Mouse (Mus musculus) T-helper 17 cell (primary cell): ENCODE data around the gene 4930550C14Rik.

Experiments used
- in situ Hi-C, 2 experiments: fragments of 300-600 bp; cut with MboI, MseI; formaldehyde crosslinking; loops; 1 replicate in 1 of 2; 2 replicates in 1 of 2; pipeline ENCODE4 v1.15.1; 2025; ENCODE audit warnings: high pct_unique_total_duplicates in 2 of 2

Gene 4930550C14Rik

DNA sequence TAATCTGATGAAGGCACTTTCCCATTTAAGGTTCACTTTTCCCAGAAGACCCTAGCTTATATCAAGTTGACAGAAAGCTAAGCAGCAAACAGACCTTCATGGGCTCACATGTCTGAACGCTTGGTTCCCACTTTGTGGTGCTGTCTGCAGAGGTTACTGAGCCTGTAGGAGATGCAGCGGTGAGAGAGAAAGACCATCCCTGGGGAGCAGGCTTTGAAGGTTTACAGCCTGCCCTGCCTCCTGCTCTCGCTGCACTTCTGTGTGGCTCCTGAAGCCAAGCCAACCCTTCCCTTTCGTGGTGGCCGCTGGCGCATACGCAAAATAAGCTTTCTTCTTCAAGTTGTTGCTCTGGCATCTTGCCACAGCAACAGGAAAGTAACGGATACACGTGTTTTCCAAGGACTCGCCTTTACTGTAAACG, at the start of gene 4930550C14Rik:
4930550C14Rik (plus strand) TSS at position 35 of the 421 bp plus-strand sequence.
- in situ Hi-C loops = no loop called here

GRCm38 (mm10) chr9:53353161-53353560, 49.0 kb upstream of the 4930550C14Rik start:
- in situ Hi-C loops = loop anchor here in 1 of 2 experiments (10.0 kb wide), 1 partner anchor 1942 kb away; no protein-coding TSS in a partner anchor

- in situ Hi-C loops = loop anchor here in 1 of 2 experiments (10.0 kb wide), 1 partner anchor 1938 kb away; no protein-coding TSS in a partner anchor
Measured at GRCm38 (mm10) chr9:53356219-53357155, 45.6 kb upstream of the 4930550C14Rik start.

- in situ Hi-C loops = no loop called here
Measured at GRCm38 (mm10) chr9:53371339-53371738, 30.8 kb upstream of the 4930550C14Rik start.

- in situ Hi-C loops = no loop called here
Measured at GRCm38 (mm10) chr9:53375907-53376306, 26.2 kb upstream of the 4930550C14Rik start.

DNA sequence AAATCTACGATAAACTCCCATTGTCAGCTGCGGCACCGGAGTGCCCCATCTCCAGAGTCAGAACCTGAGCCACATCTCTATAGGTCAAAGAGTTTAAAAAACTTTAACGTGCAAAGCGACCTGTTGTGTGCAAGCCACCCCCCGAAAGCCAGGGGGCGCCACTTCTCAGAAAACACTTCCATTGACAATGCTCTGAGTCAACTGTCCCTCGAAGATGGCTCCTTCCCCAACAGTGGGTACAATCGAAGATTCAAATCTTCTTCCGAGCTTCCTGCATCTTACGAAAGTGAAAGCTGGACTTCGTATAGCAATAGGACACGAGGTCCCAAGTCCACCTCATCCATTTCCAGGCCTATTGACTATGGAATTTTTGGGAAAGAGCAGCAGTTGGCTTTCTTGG, 25.3 kb upstream of the 4930550C14Rik start:
- in situ Hi-C loops = no loop called here

- in situ Hi-C loops = no loop called here
Measured at GRCm38 (mm10) chr9:53377597-53377996, 24.5 kb upstream of the 4930550C14Rik start.

GRCm38 (mm10) chr9:53378171-53378570, 24.0 kb upstream of the 4930550C14Rik start:
- in situ Hi-C loops = no loop called here

GRCm38 (mm10) chr9:53380595-53380994, 21.5 kb upstream of the 4930550C14Rik start:
- in situ Hi-C loops = no loop called here

DNA sequence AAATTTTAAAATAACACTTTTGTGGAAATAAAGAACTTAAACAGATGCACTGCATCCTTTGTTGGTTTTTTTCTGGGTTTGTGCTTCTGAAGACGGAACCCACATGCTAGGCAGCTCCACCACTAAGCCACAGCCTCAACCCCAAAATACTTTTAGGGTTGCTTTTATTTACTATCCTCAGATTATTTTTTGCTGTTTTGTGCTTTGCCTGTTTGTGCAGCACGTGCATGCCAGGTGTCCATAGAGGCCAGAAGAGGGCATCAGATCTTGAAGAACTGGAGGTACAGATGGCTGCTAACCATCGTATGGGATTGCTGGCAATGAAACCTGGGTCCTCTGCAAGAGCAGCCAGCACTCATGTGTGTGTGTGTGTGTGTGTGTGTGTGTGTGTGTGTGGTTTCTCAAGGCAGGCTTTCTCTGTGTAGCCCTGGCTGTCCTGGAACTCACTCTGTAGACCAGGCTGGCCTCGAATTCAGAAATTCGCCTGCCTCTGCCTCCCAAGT, 21.0 kb upstream of the 4930550C14Rik start:
- in situ Hi-C loops = no loop called here

- in situ Hi-C loops = no loop called here
Measured at GRCm38 (mm10) chr9:53383951-53384866, 17.9 kb upstream of the 4930550C14Rik start, which contains the start of gene Kdelc2. Gene Kdelc2, plus strand, starts transcription at chr9:53384025.

DNA sequence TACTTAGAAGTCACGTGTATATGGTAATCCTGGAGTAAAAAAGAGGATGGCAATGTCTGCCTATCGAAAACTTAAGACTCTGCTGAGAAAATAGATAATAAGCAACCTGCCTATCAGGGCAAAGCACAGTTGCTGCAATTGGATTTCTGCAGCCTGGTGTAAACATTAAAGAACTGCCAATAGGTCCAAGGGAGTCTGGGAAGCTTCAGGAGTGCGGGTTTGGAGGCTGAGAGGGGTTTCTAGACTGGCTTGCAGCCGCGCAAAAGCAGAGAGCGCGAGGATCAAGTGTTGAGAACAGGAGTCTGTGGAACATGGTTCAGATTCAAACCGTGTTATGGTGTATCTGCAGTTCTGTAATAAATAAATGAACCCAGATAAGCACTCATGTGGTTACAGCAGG, 17.3 kb upstream of the 4930550C14Rik start:
- in situ Hi-C loops = no loop called here

DNA sequence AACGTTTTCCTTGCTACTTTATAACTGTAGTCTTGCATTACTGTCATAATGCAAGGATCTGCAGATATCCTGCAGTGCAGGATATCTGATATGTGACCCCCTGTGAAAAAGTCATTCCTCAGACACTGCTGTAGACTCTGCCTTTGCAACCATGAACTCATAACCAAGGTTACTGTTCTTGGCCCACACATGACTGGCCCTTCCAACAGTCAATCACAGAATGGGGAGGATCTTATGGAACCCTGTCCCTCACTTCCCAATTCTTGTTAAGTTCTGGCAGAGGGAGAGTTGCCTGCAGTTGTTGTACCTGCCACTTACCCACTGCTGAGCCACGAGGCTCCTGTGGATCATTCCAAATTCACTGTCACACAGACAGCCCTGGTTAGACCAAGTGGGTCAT, 14.7 kb upstream of the 4930550C14Rik start:
- in situ Hi-C loops = no loop called here

DNA sequence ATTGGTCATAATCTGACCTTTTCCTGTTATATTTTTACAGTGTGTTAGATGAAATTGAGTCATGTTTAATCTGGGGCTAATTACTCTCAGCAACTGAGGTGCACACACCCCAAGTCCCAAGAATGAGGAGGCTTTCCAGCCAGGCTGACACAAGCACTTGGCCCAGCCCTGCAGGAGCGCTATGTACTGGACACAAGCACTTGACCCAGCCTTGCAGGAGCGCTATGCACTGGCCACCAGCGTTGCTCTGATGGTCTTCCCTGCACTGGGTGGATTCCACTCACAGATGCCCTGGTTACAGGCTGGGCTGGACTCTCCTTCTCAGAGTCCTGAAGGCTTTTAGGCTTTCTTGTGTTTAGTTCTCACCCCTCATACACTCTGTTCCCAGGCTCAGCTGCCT, 13.0 kb upstream of the 4930550C14Rik start:
- in situ Hi-C loops = no loop called here

DNA sequence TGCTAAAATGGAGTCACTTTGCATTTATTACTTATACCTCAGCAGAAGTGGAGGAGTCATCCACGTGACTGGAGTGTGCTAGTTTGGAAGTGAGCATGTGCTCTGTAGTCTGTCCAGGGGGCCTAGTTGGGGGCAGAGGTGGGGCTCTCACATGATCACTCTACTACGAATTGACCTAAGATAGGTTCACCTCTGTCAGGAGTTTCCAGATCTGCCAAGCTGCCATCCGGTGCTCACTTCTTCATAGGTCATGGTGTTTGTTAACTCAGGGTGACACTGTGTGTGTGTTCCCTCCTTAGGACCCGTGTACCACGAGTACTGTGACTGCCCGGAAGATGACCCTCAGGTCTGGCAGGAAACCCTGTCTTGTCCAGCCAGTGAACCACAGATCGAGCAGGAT, 12.0 kb upstream of the 4930550C14Rik start:
- in situ Hi-C loops = loop anchor here (5.0 kb wide), 1 partner anchor 133 kb away; no protein-coding TSS in a partner anchor

DNA sequence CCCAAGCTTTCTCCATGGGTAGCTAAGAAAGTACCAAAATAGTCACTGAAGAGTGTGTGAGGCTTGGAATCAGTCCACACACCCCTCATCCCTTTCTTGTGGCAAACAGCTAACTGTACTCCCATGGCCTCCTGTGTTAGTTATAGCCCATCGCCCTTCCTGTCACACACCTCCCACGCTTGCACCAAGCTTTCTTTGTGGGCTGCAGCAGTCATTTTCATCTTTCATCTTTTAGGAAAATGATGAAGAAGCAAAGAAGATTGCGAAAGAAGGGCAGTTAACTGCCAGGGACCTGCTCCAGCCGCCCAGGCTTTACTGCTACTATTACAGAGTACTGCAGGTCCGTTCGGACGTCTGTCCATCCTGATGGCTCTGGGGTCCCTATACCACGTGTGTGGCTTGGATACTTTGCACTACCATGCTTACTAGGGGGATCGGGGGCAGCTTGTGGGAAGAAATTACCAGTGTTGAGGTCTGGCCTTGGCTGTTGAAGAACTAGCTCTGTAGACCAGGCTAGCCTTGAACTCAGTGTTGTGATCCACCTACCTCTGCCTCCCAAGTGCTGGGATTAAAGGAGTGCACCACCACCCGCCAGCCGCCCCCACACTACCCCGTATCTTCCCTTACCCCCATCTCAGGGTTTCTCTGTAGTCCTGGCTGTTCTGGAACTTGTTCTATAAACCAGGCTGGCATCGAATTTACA, 4.3 kb upstream of the 4930550C14Rik start:
- in situ Hi-C loops = no loop called here

- in situ Hi-C loops = no loop called here
Measured at GRCm38 (mm10) chr9:53398388-53398700, 3.8 kb upstream of the 4930550C14Rik start.

GRCm38 (mm10) chr9:53399537-53399936, 2.6 kb upstream of the 4930550C14Rik start:
- in situ Hi-C loops = no loop called here

DNA sequence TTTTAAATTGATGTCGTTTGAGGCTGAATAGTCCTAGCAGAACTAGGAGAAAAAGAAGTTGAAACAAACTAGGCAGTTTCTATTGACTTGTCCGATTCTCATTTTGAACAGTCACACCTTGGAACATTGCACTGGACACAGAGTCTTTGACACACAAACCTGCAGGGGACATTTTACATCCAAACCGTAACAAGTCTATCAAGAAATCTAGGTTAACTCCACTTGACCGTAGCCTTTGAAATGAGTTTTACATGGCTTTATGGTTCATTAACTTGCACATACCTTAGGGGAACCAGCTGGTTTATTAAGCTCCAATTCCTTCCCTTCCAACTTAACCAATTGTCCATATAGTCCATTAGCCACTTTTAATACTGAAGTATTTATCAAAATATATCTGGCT, 1.4 kb upstream of the 4930550C14Rik start:
- in situ Hi-C loops = no loop called here

GRCm38 (mm10) chr9:53401146-53401545, 979 bp upstream of the 4930550C14Rik start:
- in situ Hi-C loops = no loop called here

- in situ Hi-C loops = no loop called here
Measured at GRCm38 (mm10) chr9:53402991-53403390, 866 bp downstream of the 4930550C14Rik start.
